Mouse (Mus musculus) kidney, adult 8-10 months (tissue): ENCODE data around the gene Cish.

Experiments used
- DNase-seq, 2 experiments: peaks; one replicate each; pipeline ENCODE4 v3.0.0; 2022

Gene Cish

DNA sequence AAGGTAGTCTGAATTCAATTTTAAA, at the start of gene Cish:
Cish (plus strand) TSS at position 11 of the 25 bp plus-strand sequence.
- DNase-seq = no peak

DNA sequence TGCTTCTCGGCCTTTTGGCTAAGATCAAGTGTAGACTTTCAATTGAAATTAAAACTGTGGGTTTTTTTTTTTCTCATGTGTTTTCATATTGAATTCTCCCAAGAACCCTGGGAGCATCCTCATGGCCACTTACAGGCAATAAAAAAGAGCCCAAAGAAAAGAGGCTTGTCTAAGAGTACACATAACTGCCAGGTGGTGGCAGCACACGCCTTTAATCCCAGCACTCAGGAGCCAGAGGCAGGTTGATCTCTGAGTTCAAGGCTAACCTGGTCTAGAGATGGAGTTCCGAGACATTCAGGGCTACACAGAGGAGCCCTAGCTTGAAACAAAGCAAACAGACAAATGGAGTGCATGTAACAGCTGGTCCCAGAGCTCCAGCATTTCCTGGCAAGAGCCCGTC, 49.7 kb upstream of the Cish start:
- peak in 1 of 2 experiments; percentile 50 for DNase-seq

DNA sequence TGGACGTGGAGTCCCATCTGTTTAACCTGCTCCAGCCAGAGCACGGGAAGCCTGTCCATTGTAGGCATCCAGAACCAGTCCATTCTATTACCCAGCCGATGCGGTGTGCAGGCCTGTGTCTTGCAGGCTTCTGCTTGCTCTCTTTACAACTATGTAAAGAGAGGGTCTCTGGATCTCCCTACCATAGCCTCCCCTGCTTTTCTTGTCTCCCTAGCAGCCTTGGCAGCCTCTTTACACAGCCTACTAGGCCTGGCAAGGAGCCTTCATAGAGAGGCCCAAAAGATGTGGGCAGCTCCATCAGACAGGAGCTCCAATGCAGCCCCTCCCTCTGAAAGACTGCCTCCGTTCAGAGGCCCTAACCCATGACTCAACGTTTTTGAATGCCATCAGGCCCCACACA, 46.7 kb upstream of the Cish start:
- no peak for DNase-seq

DNA sequence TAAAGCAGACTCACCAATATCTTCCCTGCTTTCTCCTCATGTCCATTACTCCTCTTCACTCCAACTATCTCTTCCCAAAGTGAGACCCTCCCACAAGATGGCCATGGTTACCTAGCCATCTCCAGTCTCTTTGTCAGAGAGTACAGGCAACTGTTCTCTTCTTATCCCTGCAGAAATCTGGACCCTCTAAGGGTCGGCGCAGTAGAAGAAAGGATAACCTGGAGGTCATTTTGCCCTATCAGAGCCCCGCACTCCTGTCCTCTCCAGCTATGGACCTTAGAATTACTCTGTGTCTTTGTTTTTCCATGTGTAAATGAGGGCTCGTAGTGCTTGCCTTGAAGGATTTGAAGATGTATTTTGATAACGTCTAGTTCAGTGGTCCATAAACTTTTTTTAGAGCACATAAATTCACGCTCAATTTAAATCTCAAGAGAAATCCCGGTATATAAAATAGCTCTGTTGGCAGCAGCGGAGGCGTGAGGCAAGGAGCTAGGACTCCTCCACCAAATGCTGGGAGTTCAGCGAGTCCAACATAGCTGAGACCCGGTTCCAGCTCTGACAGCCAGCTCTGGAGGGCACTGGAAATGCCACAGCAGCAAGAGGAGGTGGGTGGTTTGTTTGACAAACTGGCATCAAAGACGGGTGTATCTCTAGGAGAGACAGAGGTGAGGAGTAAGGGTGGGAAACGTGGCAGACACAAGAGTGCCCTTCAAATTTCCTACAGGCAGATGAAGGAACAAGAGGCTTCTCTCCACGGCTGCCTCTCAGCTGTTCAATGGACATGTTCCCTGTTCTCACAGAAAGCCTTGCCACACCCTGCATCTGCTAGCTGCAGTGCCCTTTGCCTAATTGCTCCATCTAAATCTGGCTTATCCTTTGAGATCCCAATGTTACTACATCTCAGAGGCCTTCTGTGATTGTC, 45.1 kb upstream of the Cish start:
- no peak for DNase-seq

DNA sequence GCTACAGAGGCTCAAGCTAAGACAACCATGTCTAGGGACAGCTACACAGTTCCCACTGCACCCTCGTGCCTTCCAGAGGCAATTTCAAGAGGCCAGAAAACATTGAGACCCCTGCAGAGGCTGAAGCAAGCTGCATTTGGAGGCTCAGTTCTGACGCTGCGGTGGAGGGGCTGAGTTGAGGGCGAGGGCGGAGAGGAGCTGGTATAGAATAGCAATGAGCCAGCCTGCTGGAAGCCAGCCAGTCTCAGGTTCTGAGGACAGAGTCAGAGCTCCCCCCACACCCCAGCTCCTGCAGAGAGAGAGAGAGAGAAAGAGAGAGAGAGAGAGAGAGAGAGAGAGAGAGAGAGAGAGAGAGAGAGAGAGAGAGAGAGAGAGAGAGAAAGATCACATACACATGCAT, 43.7 kb upstream of the Cish start:
- DNase-seq = no peak

DNA sequence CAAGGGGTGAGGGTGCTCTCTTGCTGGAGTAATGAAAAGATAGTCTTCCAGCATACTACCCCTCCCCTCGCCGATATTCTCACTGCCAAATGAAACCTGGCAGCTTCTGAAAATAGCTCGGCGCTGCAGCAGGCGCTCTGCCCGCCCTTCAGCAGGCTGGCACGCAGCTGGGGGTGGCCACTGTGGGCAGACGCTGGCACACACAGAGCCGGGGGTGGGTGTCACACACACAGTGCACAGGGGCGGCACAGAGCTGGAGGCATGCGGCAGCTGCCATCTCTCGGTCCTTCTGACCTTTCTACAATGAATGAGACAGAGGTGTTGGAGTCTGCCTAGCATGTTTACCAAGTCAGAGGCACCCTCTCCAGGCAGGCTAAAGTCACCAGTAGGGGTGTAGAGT, 41.4 kb upstream of the Cish start:
- peak; percentile 33 to 66 for DNase-seq

DNA sequence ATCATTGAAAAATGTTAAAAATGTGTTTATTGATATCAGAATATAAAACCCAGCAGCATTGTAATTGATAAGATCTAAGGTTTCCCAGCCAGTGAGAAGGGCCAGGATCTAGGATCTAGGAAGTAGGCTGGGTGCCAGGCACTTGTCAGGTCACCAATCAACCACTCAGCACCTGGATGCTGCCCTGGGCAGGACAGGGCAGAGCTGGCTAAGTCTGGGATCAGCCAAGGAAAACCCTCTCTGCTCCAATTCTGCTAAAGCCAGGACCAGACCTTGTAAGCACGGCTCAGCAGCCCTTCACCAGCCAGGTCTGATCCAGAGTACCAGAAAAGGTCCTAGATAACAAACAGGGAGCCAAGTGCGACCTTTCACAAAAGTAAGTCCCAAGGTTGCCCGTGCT, 40.9 kb upstream of the Cish start:
- DNase-seq = peak; percentile 57 to 69

DNA sequence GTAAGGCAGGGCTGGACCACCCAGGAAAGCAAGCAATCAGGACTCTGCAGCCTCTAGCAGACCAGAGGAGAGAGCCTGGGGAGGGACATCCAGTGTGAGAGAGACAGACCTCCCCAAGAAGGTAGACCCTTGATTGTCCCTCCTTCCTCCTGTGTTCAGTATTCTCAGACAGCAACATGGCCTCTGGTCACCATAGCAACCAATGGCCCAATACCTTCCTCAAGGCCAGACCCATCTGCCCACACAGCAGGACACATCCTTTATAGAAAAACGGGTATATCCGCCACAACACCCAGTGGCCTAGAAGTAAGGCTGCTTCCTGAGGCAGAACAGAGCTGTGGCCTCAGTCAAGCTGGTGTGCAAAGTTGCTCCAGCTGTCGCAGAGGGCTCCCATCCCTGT, 40.2 kb upstream of the Cish start:
- no peak for DNase-seq

DNA sequence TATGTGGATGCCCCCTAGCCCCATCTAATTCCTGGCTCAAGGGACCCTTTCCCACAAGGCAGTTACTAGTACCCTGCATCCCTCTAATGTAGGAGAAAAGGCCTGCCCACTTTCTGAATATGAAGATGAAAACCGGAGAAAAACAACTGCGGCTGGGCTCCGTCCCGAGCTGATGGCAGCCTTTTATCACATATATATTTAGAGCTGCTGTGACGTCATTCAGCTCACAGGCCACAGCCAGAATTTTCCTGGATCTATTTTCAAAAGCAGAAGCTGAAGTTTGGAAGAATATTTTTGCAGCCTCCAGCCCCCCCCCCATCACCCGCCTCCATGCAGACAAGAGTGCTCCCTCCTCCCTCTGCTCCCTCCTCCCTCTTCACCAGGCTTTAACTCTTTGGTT, 36.3 kb upstream of the Cish start:
- DNase-seq = no peak

DNA sequence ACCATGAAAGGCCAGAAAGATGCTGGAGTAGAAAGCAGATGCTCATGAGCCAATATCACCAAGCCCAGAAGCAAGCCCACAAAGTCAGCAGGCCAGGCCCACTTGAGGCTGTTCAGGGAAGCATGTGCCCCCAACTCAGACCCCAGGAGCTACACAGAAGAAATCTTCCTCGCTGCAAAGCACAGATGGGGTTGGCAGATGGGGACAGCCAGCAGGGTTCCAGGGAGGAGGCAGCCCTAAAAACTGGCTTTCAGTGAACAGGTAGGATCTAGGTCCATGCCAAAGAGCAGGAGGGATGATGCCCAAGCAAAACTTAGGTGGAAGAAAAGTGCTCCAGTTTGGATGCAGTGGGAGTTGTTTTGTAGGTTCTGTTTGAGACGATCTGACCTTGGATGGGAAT, 35.4 kb upstream of the Cish start:
- no peak for DNase-seq

DNA sequence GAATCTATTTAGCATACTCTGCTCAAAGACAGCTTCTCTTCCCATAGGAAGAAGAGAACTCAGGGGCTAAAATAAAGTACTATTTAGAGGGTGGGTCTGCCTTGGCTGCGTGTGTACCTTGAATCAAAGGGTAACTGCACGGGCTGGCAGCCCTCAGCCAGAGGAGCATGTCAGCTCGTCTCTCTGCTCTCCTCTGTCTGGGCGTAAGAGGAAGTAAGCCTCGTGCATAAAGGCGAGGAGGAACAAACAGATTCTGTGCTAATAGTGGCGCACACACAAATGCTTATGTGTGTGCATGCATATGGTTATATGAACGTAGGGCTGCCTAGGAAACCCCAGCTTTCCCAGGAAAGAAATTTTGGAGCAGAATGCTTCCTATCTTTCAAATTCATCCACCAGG, 35.0 kb upstream of the Cish start:
- no peak for DNase-seq

DNA sequence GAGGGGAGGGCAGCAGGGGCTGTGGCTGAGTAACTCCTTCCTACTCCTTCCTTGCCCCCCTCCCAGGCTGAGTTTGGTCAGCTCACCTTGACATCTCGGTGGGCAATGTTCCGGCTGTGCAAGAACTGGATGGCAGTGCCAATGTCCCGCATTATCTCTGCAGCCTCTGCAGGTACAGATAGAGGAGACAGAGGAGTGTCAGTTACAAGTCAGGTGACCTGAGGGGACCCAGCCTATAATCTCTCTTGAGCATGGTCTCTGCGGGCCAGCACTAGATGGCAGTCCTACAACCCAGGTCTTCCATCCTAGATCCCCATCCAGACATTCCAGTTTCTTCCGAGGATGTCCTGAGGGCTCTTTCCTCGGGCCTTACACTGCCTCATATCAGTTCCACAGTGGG, 34.0 kb upstream of the Cish start:
- DNase-seq = no peak

DNA sequence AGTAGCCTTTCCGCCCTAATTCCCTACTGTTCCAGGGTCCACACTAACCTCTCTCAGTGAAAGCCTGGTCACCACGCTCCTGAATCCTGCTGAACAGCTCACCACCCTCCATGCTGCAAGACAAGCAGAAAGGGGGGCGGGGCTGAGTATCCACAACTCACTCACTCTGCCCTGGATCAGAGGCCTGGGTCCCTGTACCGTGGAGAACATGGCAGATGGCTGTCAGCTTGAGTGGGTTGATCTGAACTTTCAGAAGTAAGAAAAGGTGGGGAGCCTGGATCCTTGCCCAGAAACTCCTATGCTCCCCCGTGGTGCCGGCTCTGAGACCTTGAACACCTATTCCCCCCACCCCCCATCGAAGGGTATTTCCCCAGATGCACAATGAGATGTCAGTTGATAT, 33.5 kb upstream of the Cish start:
- no peak for DNase-seq

DNA sequence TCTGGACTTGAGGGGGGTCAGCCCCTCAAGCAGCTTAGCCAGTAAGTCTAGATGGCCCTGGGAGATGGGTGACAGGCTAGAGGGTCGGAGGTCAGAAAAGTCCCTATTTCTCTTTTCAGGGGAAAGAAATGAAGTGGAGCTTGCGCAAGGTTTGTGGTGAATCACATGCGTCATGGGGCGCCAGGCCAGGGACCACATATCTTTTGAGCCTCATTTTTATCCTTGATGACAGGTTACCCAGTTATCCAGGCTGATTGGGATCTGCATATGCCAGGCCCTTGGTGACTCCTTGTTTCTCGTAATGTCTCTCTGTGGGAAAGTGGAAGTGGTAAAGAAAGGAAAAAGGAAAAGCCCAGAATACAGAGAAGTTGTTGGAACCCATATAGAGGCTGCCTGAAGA, 31.9 kb upstream of the Cish start:
- no peak for DNase-seq

DNA sequence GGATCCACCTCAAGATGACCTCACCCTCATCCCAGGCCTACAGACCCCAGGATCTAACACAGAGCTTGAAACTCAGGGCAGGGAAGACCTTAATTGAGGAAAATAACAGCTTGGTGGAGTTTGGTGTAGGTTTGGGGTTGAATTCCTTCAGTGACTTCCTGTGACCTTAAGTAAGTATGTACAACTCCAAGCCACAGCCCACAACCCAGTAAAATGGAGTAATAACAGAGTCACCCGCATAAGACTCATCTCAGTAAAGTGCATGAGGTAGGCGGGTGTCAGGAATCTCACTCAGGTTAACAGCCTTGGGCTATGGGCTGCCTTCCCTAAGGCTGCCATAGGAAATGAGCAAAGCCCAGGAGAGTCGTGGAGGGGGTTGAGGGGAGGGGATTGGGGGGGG, 31.1 kb upstream of the Cish start:
- no peak for DNase-seq

DNA sequence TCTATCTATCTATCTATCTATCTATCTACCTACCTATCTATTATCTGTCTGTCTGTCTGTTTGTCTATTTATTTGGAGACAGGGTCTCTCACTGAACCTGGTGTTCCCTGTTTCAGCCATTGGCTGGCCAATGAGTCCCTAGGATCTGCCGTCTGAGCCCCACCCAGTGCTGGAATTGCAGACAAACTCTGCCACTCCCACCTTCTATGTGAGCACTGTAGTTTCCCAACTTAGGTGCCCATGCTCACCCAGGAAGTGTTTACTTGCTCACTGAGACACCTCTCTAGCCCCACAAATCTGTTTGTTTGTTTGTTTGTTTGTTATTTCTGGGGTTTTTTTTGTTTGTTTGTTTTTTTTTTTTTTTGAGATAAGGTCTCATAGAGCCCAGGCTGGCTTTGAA, 28.8 kb upstream of the Cish start:
- DNase-seq = no peak

DNA sequence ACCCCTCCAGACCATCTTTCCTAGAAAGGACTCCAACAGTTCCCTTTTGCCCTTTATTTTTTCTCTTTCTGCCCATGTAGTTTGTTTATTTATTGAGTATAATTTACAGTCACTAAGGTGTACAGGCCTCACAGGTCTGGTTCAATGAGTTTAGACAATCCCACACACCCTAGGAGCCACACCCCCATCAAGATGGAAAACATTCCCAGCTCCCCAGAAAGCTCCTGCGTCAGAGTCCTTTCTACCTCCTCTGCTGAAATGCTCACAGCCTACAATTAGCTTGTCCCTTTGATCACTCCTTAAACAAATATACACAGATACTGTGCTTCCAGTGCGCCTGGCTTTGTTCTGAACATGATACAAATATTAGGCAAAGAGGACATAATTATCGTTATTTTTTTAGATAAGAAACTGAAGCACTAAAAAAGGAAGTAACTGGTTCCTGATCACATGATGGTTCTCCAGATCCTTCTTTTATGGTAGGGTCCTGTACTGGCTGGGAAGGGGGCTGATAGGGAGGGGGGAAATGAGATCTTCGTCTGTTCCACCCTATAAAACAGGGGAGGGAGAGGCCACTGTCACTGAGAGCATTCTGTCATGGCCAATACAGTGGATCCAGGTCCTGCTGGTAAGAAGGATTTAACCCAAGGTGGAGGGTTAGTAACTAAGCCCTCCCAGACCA, 28.0 kb upstream of the Cish start:
- DNase-seq = no peak

DNA sequence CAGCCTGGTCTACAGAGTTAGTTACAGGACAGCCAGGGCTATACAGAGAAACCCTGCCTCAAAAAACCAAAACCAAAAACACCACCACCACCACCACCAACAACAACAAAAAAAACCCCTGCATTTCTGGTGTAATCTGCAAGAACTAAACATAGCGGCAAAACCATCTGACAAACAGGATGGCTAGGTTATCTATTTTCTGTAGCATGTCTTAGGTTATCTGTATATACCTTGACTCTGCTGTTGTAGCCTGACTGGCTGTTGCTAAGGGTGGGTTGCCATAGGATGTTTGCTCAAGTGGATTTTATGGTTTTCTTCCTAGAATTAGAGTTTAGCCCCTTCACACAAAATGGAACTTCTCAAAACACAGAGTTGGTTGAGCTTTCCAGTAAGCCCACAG, 26.1 kb upstream of the Cish start:
- DNase-seq = no peak

DNA sequence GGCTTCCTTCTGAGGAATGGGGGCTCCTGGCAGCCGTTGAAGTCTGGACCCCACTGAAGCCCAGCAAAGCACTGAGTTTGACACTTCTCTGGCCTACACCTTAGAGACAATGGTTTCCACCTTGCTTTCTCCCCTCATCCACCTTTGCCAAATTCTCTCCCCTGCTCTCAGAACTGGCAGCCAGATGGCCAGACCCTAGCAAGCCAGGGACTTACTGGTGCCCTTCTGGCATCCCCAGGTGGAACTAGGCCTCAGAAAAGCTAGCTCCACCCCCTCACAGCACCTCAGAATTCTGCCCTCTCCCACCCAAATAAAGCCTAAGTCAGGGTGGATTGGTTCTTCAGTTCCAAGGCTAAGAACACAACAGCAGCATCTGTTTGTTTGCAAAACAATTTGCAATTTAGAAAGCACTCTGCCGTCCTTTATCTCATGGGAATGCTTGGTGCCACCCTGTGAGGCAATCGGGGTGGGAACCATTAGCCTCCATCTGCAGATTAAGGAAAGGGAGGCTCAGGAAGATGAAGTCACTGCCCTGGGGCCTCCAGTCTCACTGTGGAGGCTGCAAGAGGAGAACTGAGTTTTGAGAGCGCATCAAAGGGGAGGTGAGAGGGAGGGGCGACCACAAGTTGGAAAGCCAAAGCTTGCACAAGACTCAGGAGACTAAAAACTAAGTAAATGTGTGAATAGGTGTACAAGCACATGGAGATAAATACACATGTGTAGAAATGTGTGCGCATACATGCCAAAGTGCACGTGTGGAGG, 24.5 kb upstream of the Cish start:
- DNase-seq = no peak

DNA sequence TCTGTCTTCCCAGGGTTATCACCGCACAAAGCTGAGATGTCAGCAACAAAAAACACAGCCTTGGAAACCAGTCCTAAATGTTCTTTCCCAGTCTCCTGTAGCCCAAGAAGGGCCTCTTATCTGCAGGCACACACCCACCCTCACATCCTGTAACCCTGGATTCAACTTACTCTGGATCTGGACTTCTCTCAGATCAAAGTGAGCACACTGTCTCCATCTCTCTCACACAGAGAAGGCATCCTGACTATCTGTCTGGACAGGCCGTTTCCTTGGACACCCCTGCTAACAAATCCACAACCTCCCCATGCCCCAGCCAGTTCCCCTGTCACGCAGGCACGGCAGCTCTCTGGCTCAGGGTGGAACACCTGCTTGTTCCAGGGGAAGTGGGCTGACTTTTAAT, 23.5 kb upstream of the Cish start:
- DNase-seq = no peak

DNA sequence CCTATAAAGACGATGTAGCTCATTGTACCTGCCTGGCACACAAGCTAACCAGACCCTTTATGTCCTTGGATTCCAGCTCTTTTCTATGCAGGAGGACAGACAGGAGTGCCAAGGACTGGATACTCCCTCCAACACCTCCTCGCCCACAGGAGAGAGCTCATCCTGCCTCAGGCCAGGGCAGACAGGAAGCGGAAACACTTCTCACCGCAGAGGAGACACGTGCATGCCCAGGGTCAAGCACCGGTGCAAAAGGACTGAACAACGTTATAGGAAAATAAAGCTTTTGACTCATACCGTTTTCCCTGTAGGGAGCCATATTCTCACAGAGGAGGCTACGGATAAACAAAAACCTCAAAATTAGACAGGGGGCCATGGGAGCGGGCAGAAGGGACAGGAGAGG, 22.6 kb upstream of the Cish start:
- no peak for DNase-seq

DNA sequence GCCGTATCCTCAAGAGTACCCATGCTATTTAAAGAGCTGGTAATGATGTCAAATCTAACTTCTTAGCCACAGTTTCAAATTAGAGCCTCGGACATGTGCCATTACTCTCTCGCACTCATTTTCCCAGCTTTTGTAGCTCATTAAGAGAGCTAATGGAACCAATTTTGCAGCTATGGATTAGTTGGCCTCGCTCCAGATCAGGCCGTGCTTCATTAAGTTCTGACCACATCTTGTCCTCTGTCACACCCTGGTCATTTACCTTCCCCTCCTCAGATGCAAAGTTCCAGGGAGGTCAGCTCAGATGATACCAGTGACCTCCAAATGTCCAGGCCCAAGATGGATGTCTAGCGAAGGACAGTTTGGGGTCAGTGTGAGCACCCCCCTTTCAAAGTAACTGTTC, 21.1 kb upstream of the Cish start:
- DNase-seq = no peak

DNA sequence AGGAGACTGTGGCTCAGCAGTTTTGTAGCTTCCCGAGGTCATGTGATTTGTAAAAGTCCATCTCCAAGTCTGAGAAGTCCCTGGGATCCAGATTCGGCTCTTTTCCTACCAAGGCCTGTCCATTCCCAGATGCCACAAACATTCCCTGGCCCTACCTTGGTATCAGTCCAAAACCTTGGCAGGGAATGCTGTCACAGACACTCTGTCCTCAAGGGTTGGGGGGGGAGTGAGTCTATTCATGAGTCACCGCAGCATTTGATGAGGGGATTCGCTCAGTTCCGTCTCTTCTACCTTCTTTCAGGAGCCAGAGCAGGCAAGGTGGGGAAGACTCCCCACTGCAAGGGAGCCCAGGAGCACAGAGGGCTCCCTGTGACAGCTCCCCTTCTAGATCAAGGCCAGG, 20.1 kb upstream of the Cish start:
- DNase-seq = no peak

DNA sequence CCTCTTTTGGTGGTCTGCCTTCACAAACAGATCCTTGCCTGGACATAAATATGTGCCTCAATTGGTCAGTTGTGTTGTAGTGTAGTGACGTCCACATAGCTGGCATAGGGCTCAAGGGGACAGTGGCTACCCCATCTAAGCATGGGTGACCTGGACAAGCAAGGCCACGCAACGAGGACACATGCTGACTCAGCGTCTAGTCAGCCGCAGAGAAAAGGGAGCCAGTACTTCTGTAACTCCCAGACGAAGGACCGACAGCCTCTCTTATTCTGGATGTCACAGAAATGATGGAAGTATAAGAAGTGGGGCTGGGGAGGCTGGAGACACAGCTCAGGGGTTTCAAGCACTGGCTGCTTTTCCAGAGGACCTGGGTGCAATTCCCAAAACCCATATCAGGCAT, 18.2 kb upstream of the Cish start:
- no peak for DNase-seq

DNA sequence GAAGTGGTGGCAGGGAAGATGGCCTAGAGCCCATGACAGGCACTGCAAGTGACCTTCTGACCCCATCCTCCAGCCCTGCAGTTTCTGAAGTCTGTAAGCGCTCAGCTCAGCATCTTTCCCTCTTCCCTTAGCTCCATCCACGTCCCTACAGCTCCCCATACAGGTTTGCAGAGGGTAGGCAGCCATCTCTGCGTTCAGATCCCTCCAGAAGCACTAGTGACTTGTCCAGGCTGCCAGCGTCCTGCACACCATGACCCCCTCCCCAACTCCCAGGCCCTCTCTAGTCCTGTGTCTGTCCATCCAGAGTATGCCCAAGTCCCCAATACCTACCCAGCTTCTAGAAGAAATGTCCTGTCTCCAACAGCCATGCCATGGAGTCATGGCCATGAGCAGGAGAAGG, 17.7 kb upstream of the Cish start:
- DNase-seq = no peak
